Mouse (Mus musculus) liver, adult 2 months (tissue): Measurements from ENCODE around the gene Fam102a.

ENCODE experiments used
- CTCF ChIP-seq: fragments of 200-500 bp; IDR thresholded peaks from 2 replicates; pipeline ENCODE4 v1.5.1; 2011; ENCODE audit warnings: low read depth, low read length, control low read depth
- POLR2A ChIP-seq: fragments of 200-500 bp; IDR thresholded peaks from 2 replicates; pipeline ENCODE4 v1.6.1; 2011; ENCODE audit warnings: low read length, control low read depth; ENCODE audit not compliant: insufficient read depth; ENCODE audit errors: extremely low read depth

DNA sequence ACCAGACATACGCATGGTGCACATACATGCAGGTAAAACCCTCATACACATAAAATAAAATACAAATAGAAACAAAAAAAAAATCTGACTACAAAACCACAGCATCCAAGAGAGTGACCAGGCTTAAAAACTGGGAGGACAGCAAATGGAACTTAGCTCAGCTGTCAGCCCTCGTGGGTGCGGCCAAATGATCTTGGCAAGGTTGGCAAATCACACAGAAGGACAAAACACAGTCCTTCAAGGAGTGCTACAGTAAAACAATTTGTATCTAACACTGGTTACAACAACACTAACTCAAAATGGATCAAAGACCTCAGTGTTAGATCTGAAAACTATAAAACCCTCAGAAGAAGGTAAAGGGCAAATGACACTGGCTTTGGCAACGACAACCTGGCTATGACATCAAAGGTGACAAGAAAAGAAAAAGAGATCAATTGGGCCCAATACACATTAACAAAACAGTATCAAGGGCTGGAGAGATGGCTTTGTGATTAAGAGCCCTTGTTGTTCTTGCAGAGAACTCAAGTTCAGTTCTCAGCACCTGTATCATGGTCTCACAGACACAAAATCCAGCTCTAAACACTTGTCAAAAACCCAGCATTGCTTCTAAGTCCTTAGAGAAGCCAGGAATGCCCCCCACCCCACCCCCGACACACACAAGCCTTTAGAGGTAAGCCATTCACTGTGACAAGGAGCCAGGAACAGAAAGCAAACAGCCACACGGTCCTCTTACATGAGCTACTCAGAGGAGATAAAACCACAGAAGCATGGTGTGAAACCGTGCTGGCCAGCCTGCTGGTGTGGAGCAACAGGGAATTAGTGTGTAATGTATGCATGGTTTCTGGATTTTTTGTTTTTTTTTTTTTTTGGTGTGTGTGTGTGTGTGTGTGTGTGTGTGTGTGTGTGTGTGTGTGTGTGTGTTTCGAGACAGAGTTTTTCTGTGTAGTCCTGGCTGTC is 14.8 kb upstream of the Fam102a start:
- TF ChIP-seq POLR2A (no peak), CTCF (no peak)
